18 mouse cellular contexts compared by ENCODE assay signal in the genomic region with DNA sequence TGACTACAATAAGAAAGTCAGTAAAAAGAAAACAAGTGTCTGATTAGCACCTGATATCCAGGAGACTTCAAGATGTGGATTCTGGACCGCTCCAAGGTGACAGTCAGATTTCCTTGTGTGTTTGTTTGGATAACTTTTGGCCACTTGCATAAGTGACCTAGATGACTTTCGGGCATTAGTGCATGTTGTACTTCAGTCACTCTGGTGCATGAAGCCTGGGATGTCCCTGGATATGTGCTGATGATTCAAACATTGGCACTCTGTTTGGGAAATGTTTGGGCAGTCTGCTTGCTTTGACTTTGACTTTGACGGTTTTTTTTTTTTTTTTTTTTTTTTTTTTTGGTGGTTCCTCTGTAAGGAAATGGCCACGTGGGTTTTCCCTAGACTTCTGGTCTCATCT.
DNase-seq lines count a peak whose midpoint lies in the region; TF ChIP-seq lines count a peak whose summit lies in the region.
"Had no signal": no experiment of that assay in that cellular context is flagged by ENCODE, and none has a peak within 500 bp of the region (broad histone marks: within the 10 kb centered on the region; RNA-seq: fewer than 3 reads in every experiment).

No protein-coding gene starts in this region.

- H3K27ac ChIP-seq in ES-E14 (ENCODE audit: insufficient read depth, low read depth, low read length, poor library complexity, severe bottlenecking), result no peak overlapping the region
- H3K27ac ChIP-seq: embryonic facial prominence, embryonic 12.5 days; embryonic facial prominence, embryonic 15.5 days; gastrocnemius, adult 2 months; hindbrain, embryonic 12.5 days; hindbrain, embryonic 15.5 days had no signal

- peak; percentile 52 for DNase-seq in adrenal gland, adult 8-10 months
- DNase-seq in adrenal gland, adult 18-20 months (ENCODE audit: low spot score in 2 of 2), result no peak
- DNase-seq in ES-E14 (ENCODE audit: low read depth, low spot score), result no peak
- peak; percentile 26 for DNase-seq in adrenal gland, postnatal 14 days
- no peak for DNase-seq in urinary bladder, postnatal 4 days (ENCODE audit: low spot score in 2 of 2)
- no peak for DNase-seq in cerebellum, postnatal 14 days
- DNase-seq: cerebellum, adult 18-20 months; cerebellum, adult 9-10 months; cerebellum, postnatal 25 days; forebrain, postnatal 0 days; gastrocnemius, adult 2 months; gastrocnemius, postnatal 14 days; heart, adult 11 months had no signal

- H3K9ac ChIP-seq in ES-E14 (ENCODE audit: insufficient read depth, low read depth, low read length, poor library complexity, severe bottlenecking), result no peak overlapping the region
- H3K9ac ChIP-seq: embryonic facial prominence, embryonic 12.5 days; embryonic facial prominence, embryonic 15.5 days; forebrain, postnatal 0 days; hindbrain, embryonic 12.5 days; hindbrain, embryonic 15.5 days had no signal

- no peaks in the 10 kb centered on the region for H3K9me3 ChIP-seq in ES-E14 (ENCODE audit: control insufficient read depth, insufficient read depth, low read depth, low read length)
- H3K9me3 ChIP-seq: embryonic facial prominence, embryonic 12.5 days; embryonic facial prominence, embryonic 15.5 days; hindbrain, embryonic 12.5 days; hindbrain, embryonic 15.5 days had no signal

- in situ Hi-C loops in ES-E14 (cut with MboI; ENCODE audit: low sequenced_read_pairs in 2 of 2, unreplicated experiment in 2 of 2), result no loop called here

- no peaks in the 10 kb centered on the region for H3K4me1 ChIP-seq in ES-E14 (ENCODE audit: control insufficient read depth in 2 of 2, insufficient read depth in 2 of 2, low read length in 2 of 2, poor library complexity in 1 of 2)
- H3K4me1 ChIP-seq: embryonic facial prominence, embryonic 15.5 days; hindbrain, embryonic 12.5 days; hindbrain, embryonic 15.5 days had no signal

- no peak overlapping the region for H3K4me3 ChIP-seq in ES-E14 (ENCODE audit: insufficient read depth in 1 of 2, low read depth in 1 of 2, low read length in 2 of 2, poor library complexity in 1 of 2, severe bottlenecking in 1 of 2)
- H3K4me3 ChIP-seq: embryonic facial prominence, embryonic 12.5 days; embryonic facial prominence, embryonic 15.5 days; gastrocnemius, adult 2 months; hindbrain, embryonic 12.5 days; hindbrain, embryonic 15.5 days had no signal

- H3K36me3 ChIP-seq in ES-E14 (ENCODE audit: control insufficient read depth, insufficient read depth, low read length, poor library complexity, severe bottlenecking), result no peaks in the 10 kb centered on the region
- H3K36me3 ChIP-seq: embryonic facial prominence, embryonic 12.5 days; embryonic facial prominence, embryonic 15.5 days; G1E; hindbrain, embryonic 12.5 days; hindbrain, embryonic 15.5 days had no signal

TF ChIP-seq in ES-E14, 5 proteins besides CTCF, POLR2A, EP300 and RAD21:
- TF ChIP-seq ZC3H11A (IDR thresholded peaks at IDR 0.05; ENCODE audit: borderline replicate concordance, low read depth, low read length) (no peak), ZNF384 (IDR thresholded peaks at IDR 0.05; ENCODE audit: low read depth, low read length) (peak; percentile 7; the same call in 1 of the 2 replicates)

Comparison
In these comparisons a context has a peak if more than half of its experiments do, and no peak if none do; other contexts are left out.
1. DNase-seq: peak in adrenal gland, adult 8-10 months (single experiment) and adrenal gland, postnatal 14 days (single experiment); none in adrenal gland, adult 18-20 months (0 of 2), ES-E14 (single experiment), urinary bladder, postnatal 4 days (0 of 2) and cerebellum, postnatal 14 days (0 of 2).